Mouse (Mus musculus) fat pad, adult 2 months (tissue): Measurements from ENCODE around the gene Smap1.

Source experiments
- DNase-seq: peaks from one replicate; pipeline ENCODE4 v3.0.0-alpha.2; 2011; ENCODE audit warnings: low read depth, low spot score; ENCODE audit errors: extremely low read depth

The Smap1 gene

DNA sequence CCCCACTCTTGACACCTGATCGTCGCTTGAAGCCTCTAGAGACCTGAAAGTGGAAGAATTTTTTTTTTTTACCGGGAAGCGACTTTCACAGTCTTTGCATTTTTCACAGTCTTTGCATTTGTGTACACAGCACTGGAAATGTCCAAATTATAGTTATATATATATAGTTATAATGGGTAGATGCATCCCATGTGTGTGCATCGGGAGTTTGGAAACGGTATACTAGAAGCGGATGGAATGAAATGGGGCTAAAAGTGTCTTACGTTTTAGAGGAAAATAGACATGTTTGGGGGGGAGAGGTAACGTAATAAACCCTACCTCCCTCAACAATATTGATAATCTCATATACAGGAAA is 390 bp upstream of the Smap1 start:
- no peak for DNase-seq

DNA sequence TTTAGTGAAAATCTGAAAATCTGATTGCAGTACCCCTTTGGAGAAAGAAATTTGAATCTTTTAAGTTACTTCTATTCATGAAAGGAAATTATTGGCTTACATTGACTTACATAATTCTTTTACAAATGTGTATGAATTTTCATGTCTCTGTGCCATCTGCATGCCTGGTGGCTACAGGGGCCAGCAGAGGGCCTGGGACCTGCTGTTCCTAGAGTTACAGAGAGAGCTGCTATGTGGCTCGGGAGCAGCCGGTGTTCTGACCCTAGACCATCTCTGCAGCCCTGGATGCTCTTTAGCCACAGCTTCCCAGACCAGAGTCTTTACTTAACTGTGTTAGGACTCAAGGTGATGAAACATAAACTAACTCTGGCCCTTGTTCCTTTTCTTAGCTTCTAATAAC is 1.8 kb downstream of the Smap1 start:
- no peak for DNase-seq

DNA sequence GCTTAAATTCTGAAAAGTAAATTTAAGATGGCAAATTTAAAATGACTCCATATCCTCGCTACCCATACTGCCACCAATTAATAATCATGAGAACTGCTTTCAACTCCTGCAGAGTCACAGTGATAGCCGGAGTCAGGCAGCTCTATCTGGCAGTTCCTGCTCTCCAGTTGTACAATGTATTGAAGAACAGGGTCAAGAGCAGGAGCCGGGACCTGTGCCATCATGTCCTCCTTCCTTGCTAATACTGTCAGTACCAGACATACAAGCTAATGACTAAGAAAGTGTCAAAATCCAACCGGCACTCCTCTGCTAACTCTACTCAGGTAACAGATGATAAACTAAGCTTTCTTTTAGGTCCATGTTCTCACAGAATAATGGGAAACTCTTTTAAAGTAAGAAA is 3.0 kb downstream of the Smap1 start:
- DNase-seq: no peak

DNA sequence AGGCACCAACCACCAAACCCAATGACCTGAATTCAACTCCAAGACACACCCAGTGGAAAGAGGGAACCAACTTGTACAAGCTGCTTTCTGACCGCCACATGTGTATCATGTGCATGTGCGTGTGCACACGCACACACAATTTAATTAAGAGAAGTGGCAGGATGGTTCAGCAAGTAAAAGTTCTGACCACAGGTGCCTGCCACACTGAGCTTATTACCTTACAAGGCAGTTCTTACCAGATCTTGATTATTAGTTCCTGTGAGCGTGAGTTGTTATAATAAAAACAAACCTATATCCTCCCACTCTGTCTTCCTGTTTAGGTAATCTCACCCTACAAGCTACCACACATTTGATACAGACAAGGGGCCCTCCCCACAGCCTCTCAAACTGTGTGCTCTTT is 6.6 kb downstream of the Smap1 start:
- DNase-seq: no peak

DNA sequence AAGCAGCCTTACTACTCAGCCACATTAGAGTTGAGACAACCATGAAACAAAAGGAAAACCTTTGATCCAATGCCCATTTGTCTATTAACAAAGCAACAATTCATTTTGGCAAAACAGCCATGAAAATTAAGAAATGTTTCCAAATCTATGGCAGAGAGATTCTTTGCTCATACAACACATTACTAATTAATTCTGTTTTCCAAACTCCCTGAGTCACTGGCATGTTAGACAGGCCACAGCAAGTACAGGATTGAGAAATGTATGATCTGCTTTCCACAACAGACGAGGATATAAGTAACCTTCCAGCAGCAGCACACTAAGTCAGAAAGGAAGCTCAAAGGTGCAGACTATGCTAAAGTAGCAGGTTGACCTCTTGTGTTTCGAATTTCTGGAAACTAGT is 9.1 kb downstream of the Smap1 start:
- peak; percentile 86 for DNase-seq

DNA sequence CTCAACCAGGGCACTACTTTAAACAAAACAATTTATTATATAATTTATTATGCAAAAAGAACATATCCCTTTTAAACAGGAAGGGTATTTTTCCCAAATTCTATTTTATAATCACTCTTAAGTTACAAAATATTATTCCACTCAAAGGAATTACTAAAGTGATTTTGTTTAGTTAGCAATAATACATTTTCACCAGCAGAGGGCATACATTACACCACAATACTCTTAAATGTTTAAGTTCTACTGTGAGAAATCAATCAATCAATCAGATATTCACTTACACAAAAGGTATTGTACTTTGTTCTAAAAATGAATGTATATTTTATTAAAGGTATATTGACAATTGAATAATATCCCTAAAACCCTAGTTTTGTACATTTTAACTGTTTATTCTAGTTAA is 16.0 kb downstream of the Smap1 start:
- DNase-seq: no peak

DNA sequence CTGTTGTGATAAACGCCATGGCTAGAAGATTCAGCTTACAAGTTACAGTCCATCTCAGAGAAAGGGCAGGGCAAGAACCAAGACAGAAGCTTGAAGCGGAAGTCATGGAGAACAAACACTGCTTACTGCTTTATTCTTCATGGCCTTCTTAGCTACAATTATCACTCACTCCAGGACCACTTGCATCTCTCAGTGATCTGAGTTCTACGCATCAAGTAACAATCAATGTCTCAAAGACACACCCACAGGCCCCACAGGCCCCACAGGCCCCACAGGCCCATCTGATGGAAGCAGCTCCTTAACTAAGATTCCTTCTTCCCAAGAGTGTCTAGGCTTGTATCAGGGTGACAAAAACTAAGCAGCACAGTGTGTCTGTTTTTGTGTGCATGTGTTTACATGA is 18.8 kb downstream of the Smap1 start:
- DNase-seq: no peak

DNA sequence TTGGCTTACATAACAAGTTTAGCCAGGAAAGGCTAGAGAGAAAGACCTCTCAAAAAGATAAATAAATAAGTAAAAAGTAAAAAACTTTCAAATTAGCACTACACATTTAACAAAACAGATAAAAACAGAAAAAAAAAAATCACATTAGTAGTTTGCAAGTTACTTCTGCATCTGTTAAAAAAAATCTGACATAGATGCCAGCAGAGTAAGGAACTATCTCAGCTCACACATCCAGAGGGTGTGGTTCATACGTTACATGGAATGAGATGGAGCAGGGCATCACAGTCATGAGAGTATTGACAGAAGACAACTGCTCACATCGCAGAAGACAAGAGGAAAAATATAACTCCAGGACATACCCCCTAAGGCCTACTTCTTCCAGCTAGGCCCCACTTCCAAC is 19.4 kb downstream of the Smap1 start:
- no peak for DNase-seq

DNA sequence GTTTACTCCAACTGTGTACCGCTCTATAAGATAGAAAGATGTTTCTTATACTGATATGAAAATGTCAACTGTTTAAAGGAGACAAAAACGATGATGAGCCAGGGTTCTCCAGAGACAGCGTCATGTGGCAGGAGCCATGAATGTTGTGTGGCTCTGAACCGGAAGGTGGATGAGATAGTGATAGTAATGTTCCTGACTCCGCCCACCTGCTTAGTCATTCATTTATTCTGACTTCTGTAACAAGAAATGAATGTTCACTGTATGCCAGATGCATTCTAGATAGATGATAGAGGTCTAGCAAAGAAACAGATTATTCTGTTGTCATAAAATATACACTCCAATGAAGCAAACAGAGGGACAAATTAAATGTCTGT is 22.5 kb downstream of the Smap1 start:
- DNase-seq: no peak

DNA sequence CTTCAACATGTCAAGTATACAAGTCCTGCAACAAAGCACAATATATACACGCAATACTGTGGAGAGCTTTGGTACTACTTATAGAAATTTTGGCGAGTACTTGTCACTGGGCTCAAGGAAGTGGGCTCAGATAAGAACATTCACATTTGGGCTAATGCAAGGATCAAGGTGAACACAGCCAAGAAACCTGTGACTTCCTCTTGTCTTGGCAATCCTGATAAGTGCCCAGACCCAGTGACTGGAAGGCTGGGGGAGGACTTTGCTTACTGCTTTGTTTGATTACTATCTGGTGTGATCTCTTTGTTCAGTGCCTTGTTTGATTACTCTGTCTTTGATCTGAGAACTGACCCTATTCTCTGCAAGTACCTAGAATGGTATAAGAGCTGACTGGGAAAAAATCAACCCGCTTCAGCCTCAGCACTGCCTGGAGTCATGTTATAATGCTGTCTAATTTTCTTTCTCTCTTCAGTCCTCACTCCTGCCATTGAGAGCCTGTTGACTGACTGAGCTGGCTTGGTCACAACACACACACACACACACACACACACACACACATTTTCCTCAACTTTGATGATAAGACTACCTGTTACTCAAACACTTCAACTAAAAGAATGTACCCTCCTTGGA is 23.0 kb downstream of the Smap1 start:
- no peak for DNase-seq

DNA sequence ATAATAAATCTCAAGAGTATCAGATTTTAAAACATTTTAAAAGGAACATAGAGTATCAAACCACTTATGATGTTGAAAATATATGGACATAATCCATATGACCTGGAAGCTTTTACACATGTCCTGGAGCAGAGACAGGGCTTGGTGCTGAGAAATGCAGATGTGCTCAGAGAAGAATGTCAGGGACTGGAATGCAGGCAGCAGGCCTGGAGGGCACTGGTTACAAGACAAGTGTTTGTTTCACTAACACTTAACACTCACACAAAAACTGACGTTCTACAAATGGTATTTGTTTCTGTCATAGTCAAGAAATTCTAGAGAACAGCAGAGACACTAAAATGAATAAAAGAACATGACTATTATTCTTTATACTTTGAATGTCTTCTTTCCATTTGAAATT is 30.0 kb downstream of the Smap1 start:
- DNase-seq: no peak

DNA sequence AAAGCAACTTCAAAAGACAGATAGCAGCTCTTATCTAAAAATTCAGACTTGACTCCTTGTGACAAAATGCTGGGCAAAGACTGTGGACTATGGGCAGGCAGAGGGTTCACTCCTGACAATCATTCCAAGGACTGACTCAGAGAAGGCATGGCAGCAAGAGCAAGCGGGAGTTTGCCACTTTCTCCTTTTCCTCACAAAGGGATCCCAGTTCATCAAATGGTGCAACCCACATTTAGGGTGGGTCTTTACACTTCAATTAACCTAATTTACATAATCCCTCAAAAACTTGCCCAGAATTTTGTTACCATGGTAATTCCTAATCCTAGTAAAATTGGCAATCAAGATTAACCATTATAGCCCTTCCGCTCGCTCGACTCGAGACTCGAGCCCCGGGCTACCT is 37.2 kb downstream of the Smap1 start:
- DNase-seq: no peak

DNA sequence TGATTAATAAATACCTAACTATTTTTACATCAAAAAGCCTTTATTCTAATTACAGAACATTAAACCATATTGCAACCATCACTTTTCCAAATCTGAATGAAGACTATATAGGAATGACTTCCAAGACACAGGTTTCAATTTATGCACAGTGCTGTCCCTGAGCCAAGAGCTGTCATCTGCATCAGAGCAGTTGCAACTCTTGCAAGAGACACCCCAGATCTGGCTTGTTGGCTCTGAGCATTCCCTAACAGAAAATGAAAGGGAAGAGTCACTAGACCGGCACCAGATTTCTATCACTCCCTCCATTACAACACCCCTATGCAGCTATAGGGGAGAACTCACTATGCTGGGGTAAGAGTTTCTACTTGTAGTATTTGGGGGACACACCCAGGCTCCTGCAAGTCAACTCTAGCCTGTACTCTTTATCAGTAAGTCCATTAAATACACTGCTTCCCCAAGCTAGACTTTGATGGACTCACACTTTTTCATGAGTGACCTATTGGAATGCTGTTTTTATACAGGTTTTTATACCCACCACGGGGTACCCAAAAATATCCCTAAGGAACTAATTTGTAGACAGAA is 37.9 kb downstream of the Smap1 start:
- no peak for DNase-seq

DNA sequence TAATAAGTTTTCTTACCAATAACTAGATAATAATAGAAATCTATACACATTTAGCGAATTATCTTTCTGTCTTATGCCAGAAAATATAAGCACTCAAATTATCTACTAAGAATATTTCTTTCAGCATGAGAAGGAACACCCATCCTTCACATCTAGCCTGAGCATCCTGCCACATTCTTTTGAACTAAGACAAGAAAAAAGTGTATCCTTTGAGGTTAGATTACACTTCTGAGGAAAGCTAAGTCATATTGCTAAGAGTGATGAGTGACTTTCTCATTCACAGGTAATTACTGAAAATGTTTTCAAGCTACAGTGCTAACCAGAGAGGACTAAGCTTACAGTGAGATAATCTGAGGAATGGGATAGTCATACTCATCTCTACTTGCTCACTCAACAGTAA is 39.4 kb downstream of the Smap1 start:
- no peak for DNase-seq

DNA sequence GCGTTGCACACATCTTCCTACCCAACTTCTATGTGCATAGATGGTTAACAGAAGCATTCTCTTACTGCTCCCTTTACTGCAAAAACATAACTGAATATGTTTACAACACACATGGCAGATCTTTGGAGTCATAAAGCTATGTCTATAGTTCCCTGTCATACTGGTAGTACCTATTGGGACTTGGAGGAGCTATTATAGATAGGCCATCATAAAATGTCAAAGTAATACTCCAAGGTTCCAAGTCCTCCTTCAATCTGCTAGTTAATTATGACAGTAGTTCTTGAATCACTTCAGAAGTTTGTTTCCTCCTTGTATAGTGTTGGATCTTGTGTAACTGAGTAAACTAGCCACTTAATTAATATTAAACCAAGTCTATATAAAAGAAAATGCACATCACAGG is 49.9 kb downstream of the Smap1 start:
- no peak for DNase-seq

DNA sequence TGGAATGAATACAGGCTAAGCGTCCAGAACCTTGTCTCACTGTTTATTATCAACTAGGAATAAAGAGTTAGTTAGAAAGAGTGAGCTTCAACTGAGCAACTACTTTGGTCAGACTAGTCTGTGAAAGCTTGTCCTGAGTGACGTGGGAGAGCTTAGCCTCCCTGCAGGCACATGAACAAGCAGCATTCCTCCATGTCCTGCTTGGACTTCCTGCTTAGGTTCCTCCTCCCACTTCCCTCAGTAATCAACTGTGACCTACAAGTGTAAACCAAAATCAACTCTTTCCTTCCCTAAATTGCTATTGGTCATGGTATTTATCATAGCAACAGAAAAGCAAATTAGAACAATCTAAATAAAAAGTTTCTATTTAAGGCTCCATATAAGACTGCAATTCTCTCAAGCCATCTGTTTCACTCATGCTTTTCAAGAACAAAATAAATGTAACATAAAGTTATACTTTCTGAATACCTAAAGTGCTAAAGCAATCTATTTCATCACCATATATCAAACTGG is 54.7 kb downstream of the Smap1 start:
- DNase-seq: no peak

DNA sequence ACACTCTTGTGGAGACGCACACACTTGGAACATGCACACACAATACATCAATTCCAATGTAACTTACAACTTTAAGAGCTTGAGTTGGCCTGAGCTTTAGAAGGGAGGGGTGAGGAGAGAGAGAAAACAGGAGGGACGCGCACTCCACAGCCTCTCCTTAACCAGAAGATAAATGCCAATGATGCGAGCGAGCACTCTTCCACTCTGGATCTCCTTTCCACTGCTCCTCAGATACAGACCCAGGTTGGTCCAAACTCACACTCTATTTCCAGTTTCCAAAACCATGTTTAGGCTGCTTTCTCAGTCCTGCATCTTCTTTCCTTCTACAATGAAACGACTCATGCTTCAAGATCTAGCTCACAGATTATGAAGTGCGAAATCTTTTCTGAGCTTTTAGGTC is 56.6 kb downstream of the Smap1 start:
- no peak for DNase-seq

DNA sequence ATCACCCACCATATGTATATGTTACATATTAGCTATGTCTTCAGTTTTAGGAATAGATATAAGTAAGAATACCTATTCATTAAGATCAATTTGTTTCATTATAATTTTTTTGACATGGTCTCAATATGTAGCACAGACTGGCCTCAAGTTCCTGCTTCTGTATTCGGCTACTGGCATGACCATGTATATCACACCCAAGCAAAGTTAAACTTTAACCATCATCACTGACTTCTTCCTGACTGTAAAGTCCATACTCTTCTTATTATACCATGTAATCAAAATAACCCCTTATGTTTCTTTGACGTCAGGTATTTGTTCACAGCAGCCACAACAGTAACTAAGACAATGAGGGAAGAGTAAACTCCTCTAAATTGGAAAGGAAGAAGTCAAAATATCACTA is 61.2 kb downstream of the Smap1 start:
- no peak for DNase-seq

DNA sequence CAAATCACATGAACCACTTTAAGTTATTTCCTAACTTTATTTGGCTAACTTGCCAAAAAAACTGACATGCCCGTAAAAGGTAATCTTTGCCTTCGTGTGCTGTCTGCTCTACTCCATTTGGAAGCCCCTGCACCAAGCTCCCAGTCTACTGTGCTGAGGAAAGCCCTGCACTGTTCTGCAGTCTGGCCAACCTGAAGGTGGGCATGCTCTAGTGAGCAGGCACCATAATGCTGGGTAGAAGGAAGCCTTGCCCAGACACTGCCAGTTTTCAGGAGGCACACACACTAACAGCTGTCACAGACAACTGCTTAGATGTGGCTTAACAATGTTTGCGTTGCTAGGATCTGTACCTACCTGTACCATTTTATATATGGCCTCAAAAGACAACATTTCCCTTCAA is 66.5 kb downstream of the Smap1 start:
- no peak for DNase-seq

DNA sequence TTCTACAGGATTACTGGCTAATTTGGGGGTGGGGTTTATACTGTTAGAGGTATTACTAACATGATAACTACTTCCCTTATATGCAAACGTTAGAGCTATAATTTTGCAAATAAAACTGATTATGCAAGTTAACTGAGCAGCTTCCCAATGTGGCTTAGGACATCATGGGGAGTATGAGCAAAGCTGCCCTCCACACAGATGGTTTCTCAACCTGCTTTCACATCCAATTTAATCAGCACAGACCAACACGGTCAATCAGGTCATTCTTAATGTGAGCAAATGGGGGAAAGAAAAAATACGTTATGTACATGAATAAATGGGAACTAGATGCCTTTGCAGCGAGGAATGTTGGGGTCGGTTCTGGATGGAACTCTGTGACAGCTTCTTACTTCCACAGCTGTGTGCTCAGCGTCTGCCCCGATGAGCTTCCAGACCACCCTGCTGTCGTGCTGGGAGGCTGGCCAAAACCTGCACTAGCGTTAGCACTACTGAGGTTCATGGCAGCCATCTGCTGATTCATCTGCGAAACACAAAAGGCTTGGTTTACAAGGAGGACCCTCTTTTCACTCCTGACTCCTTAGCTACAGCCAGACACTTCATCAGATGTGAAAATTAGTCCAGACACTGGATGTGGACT is 76.0 kb downstream of the Smap1 start:
- DNase-seq: no peak

DNA sequence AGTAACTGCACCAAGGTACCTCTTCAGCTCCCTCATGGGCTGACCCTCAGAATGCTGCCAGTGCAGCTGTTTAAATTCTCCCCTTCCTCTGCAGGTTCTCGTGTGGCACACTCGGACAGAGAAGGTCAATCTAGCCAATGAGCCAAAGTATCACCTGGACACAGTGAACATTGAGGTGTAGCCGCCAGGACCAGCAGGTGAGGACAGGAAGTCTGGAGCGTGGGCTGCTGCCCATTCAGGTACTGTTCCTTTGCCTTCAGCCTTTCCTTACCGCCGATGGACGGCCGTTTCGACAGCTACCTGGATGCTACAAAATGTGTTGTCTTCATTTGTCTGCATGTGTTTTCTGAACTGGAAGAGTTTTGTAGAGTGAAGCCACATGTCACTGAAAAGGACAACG is 77.1 kb downstream of the Smap1 start:
- no peak for DNase-seq

DNA sequence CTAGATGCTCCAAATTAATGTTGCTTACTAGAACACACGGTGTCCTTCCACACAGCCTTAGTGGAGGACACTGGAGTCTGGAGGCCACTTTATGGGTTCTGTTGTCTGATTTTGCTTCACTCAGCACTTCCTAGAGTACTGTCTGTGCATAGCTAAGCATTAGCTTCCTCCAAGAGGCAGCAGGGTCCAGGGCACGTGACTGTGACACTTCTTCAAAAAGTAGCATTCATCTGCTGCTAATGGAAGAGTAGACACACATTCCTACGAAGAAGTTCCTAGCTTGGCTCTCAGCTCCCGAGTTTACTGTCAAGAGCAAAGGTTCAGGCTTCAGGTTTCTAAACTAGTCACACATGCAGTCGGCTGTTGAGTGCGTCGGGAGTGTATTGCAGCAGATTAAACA is 78.3 kb downstream of the Smap1 start:
- no peak for DNase-seq

DNA sequence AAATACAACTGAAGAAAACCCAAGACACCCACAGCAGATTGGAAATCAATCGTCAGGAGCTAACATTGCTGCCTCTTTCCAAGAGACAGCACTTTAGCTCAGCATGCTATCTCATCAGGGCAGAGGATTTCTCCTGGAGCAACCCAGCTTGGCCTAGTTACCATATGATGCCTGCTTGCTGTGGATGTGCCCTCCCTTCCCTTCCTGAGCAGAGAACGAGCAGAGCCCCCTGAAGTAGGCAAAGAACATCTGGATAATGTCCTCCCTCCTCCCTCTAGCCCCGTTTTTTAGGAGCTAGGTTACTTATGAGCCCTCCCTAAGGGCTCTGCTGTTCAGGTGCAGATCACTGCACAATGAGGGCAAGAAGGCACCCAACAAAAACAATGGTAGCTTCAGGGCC is 79.5 kb downstream of the Smap1 start:
- DNase-seq: no peak
